Mouse (Mus musculus): Measurements from ENCODE around the gene Slc25a29. TPM values are rescaled to one million over a fixed set of nuclear protein-coding genes. Genes with fewer than 3 reads are reported as not detected.

Slc25a29 gene
- polyA plus RNA-seq, 1 experiment, result 5.5 TPM

DNA sequence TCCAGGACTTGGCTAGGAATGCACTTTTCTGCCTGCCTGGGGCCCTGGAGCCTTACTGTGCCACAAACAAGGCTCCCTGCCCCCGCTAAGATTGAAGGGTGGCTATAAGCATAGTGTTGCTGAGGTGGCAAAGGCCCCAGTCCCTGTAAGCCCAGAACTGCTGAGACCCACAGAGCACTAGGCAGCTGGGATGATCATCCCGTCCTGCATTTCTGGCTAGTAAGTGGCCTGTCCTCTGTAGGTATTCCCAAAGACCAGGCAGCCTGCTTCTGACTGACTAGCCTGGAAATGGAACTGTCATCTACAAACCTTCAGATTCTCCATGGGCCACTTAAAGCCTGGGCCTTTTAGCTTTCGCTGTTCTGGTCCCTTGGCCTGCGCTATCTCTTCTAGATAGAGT, 15.2 kb downstream of the Slc25a29 start:
- peaks cover 65% of the 10 kb centered on the region for H3K79me2 ChIP-seq (ENCODE audit: control insufficient read depth, insufficient read depth)
- H3K79me3 ChIP-seq (ENCODE audit: low read depth), result peaks cover 30% of the 10 kb centered on the region
- H3ac ChIP-seq (ENCODE audit: control insufficient read depth, insufficient read length, low read depth), result no peak overlapping the region
- no peaks in the 10 kb centered on the region for H3K27me3 ChIP-seq (ENCODE audit: control insufficient read depth, insufficient read depth, insufficient read length)
- H3K4me3 ChIP-seq (ENCODE audit: insufficient read depth, poor library complexity, severe bottlenecking), result no peak overlapping the region
- H3K36me3 ChIP-seq (ENCODE audit: control insufficient read depth, insufficient read depth), result peaks cover 28% of the 10 kb centered on the region
- no peak for TF ChIP-seq MYOD1 (IDR thresholded peaks at IDR 0.05; ENCODE audit: control insufficient read depth, insufficient read length, low read depth)
- TF ChIP-seq USF1 (IDR thresholded peaks at IDR 0.05; ENCODE audit: low read depth), result no peak
- no peak for TF ChIP-seq CTCF (IDR thresholded peaks at IDR 0.05; ENCODE audit: control insufficient read depth, insufficient read depth, insufficient read length)
- TF ChIP-seq MAX (IDR thresholded peaks at IDR 0.05), result no peak
- no peak for TF ChIP-seq MYOG (IDR thresholded peaks at IDR 0.05; ENCODE audit: control insufficient read depth, extremely low read depth, insufficient read length)
- TF ChIP-seq FOSL1 (IDR thresholded peaks at IDR 0.05; ENCODE audit: insufficient read depth, low read length, poor library complexity, severe bottlenecking), result no peak
- TF ChIP-seq CEBPB (IDR thresholded peaks at IDR 0.05; ENCODE audit: low read depth), result no peak

DNA sequence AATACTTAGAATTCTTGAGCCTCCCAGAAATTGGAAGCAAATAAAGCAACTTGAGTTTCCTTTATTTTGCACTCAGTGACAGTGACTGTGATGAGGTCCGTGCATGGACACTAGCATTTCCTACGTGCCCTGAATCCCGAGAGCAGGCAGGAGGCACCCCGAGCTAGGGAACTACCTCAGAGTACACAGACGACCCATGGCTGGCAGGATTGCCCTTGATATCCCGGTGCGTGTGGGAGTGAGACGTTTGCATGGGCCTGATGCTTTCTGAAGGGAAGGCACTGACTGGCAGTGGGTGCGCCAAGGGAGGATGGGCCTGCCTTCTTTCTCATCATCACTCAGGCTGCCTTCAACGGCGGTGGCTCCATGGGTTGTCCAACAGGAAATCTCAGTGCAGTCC, 19.1 kb downstream of the Slc25a29 start:
- Histone ChIP-seq H3K27me3 (ENCODE audit: control insufficient read depth, insufficient read depth, insufficient read length) (no peaks in the 10 kb centered on the region), H3ac (ENCODE audit: control insufficient read depth, insufficient read length, low read depth) (no peak overlapping the region), H3K4me3 (ENCODE audit: insufficient read depth, poor library complexity, severe bottlenecking) (no peak overlapping the region), H3K36me3 (ENCODE audit: control insufficient read depth, insufficient read depth) (peaks cover 59% of the 10 kb centered on the region), H3K79me2 (ENCODE audit: control insufficient read depth, insufficient read depth) (peaks cover 92% of the 10 kb centered on the region), H3K79me3 (ENCODE audit: low read depth) (peaks cover 61% of the 10 kb centered on the region)
- no peak for TF ChIP-seq CEBPB (IDR thresholded peaks at IDR 0.05; ENCODE audit: low read depth)
- TF ChIP-seq MYOD1 (IDR thresholded peaks at IDR 0.05; ENCODE audit: control insufficient read depth, insufficient read length, low read depth), result no peak
- no peak for TF ChIP-seq MAX (IDR thresholded peaks at IDR 0.05)
- TF ChIP-seq MYOG (IDR thresholded peaks at IDR 0.05; ENCODE audit: control insufficient read depth, extremely low read depth, insufficient read length), result no peak
- no peak for TF ChIP-seq FOSL1 (IDR thresholded peaks at IDR 0.05; ENCODE audit: insufficient read depth, low read length, poor library complexity, severe bottlenecking)
- TF ChIP-seq USF1 (IDR thresholded peaks at IDR 0.05; ENCODE audit: low read depth), result no peak
- TF ChIP-seq CTCF (IDR thresholded peaks at IDR 0.05; ENCODE audit: control insufficient read depth, insufficient read depth, insufficient read length), result no peak

DNA sequence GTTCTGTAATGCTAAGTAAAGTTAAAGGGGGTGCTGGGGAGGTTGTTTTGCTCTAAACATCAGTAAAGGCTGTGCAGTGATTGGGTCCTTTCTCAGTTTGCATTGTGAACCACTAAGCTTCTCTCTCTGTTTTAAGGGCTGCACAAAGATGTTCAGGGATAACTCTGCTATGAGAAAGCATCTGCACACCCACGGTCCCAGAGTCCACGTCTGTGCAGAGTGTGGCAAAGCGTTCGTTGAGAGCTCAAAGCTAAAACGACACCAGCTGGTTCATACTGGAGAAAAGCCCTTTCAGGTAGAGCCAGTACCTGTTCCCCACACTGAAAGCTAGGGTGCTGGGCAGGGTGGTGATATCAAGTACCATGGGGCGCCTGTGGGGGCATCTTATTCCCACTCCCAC, 21.2 kb downstream of the Slc25a29 start:
- no peak overlapping the region for H3K4me3 ChIP-seq (ENCODE audit: insufficient read depth, poor library complexity, severe bottlenecking)
- peaks cover 100% of the 10 kb centered on the region for H3K79me2 ChIP-seq (ENCODE audit: control insufficient read depth, insufficient read depth)
- H3K27me3 ChIP-seq (ENCODE audit: control insufficient read depth, insufficient read depth, insufficient read length), result no peaks in the 10 kb centered on the region
- TF ChIP-seq MYOG (IDR thresholded peaks at IDR 0.05; ENCODE audit: control insufficient read depth, extremely low read depth, insufficient read length) (no peak), CEBPB (IDR thresholded peaks at IDR 0.05; ENCODE audit: low read depth) (no peak), MYOD1 (IDR thresholded peaks at IDR 0.05; ENCODE audit: control insufficient read depth, insufficient read length, low read depth) (no peak), FOSL1 (IDR thresholded peaks at IDR 0.05; ENCODE audit: insufficient read depth, low read length, poor library complexity, severe bottlenecking) (no peak), USF1 (IDR thresholded peaks at IDR 0.05; ENCODE audit: low read depth) (no peak), CTCF (IDR thresholded peaks at IDR 0.05; ENCODE audit: control insufficient read depth, insufficient read depth, insufficient read length) (no peak), MAX (IDR thresholded peaks at IDR 0.05) (no peak)
- H3K36me3 ChIP-seq (ENCODE audit: control insufficient read depth, insufficient read depth), result peaks cover 76% of the 10 kb centered on the region
- H3ac ChIP-seq (ENCODE audit: control insufficient read depth, insufficient read length, low read depth), result no peak overlapping the region
- H3K79me3 ChIP-seq (ENCODE audit: low read depth), result peaks cover 82% of the 10 kb centered on the region

DNA sequence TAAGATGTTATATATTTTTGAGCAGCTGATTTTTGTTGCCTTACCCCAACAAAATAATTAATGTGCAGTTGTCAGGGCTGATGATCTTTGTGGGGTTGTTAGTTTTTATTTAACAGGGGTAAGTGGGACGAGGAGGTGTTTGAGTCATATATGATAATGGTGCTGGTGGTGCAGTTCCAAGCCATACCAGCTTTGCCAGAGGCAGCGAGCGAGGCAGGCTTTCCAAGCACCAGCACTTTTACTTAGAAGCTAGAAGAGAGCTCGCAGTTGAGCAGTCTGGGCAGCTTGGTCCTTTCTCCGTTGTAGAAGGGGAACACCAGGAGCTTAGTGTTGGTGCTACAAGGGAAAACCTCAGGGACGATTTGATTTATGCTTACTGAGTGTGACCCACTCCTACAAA, 23.2 kb downstream of the Slc25a29 start:
- Histone ChIP-seq H3K4me3 (ENCODE audit: insufficient read depth, poor library complexity, severe bottlenecking) (no peak overlapping the region), H3K36me3 (ENCODE audit: control insufficient read depth, insufficient read depth) (peaks cover 73% of the 10 kb centered on the region), H3K79me2 (ENCODE audit: control insufficient read depth, insufficient read depth) (peaks cover 100% of the 10 kb centered on the region), H3K27me3 (ENCODE audit: control insufficient read depth, insufficient read depth, insufficient read length) (no peaks in the 10 kb centered on the region), H3K79me3 (ENCODE audit: low read depth) (peaks cover 93% of the 10 kb centered on the region), H3ac (ENCODE audit: control insufficient read depth, insufficient read length, low read depth) (no peak overlapping the region)
- no peak for TF ChIP-seq CTCF (IDR thresholded peaks at IDR 0.05; ENCODE audit: control insufficient read depth, insufficient read depth, insufficient read length)
- TF ChIP-seq MAX (IDR thresholded peaks at IDR 0.05), result no peak
- no peak for TF ChIP-seq MYOG (IDR thresholded peaks at IDR 0.05; ENCODE audit: control insufficient read depth, extremely low read depth, insufficient read length)
- no peak for TF ChIP-seq USF1 (IDR thresholded peaks at IDR 0.05; ENCODE audit: low read depth)

DNA sequence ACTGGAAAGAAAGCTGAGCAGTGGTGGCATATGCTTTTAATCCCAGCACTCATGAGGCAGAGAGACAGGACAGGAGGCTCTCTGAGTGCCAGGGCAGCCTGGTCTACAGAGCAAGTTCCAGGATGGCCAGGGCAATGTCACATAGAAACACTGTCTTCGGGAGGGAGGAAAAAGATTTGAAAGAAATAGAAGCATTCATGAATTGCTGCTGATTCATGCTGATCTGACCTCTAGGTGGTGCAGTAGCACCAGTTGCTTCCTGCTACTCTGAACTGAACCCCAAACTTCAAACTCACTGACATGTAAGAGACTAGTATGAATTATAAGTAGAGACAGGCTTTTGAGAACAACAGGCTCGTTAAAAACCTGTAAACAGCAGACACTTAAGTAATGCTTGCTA, 24.6 kb downstream of the Slc25a29 start:
- Histone ChIP-seq H3K36me3 (ENCODE audit: control insufficient read depth, insufficient read depth) (peaks cover 79% of the 10 kb centered on the region), H3K4me3 (ENCODE audit: insufficient read depth, poor library complexity, severe bottlenecking) (no peak overlapping the region), H3ac (ENCODE audit: control insufficient read depth, insufficient read length, low read depth) (no peak overlapping the region), H3K79me3 (ENCODE audit: low read depth) (peaks cover 93% of the 10 kb centered on the region), H3K27me3 (ENCODE audit: control insufficient read depth, insufficient read depth, insufficient read length) (no peaks in the 10 kb centered on the region), H3K79me2 (ENCODE audit: control insufficient read depth, insufficient read depth) (peaks cover 100% of the 10 kb centered on the region)
- no peak for TF ChIP-seq FOSL1 (IDR thresholded peaks at IDR 0.05; ENCODE audit: insufficient read depth, low read length, poor library complexity, severe bottlenecking)
- TF ChIP-seq CTCF (IDR thresholded peaks at IDR 0.05; ENCODE audit: control insufficient read depth, insufficient read depth, insufficient read length), result peak; percentile 5

DNA sequence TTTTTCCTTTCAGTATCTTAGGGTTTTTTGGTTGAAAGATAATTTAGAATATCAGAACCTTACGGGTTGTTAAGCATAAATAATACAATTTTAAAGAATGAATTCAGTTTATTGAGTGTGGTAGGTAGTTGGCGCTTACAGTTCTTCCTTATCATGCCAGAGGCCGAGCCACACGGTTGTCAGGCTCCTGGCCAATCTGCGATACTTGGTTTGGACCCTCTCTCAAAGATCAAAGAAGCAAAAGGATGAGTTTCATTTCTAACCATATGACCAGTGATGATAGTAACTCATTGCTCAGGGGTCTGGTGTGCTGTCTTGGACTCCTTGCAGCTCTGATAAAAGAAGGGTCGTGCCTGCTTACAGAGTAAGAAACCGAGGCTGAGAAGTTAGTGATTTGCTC, 25.4 kb downstream of the Slc25a29 start:
- peaks cover 94% of the 10 kb centered on the region for H3K79me3 ChIP-seq (ENCODE audit: low read depth)
- H3K79me2 ChIP-seq (ENCODE audit: control insufficient read depth, insufficient read depth), result peaks cover 100% of the 10 kb centered on the region
- no peaks in the 10 kb centered on the region for H3K27me3 ChIP-seq (ENCODE audit: control insufficient read depth, insufficient read depth, insufficient read length)
- TF ChIP-seq CTCF (IDR thresholded peaks at IDR 0.05; ENCODE audit: control insufficient read depth, insufficient read depth, insufficient read length) (no peak), CEBPB (IDR thresholded peaks at IDR 0.05; ENCODE audit: low read depth) (no peak), FOSL1 (IDR thresholded peaks at IDR 0.05; ENCODE audit: insufficient read depth, low read length, poor library complexity, severe bottlenecking) (no peak), MYOD1 (IDR thresholded peaks at IDR 0.05; ENCODE audit: control insufficient read depth, insufficient read length, low read depth) (no peak), MYOG (IDR thresholded peaks at IDR 0.05; ENCODE audit: control insufficient read depth, extremely low read depth, insufficient read length) (no peak), USF1 (IDR thresholded peaks at IDR 0.05; ENCODE audit: low read depth) (no peak), MAX (IDR thresholded peaks at IDR 0.05) (no peak)
- no peak overlapping the region for H3ac ChIP-seq (ENCODE audit: control insufficient read depth, insufficient read length, low read depth)
- H3K4me3 ChIP-seq (ENCODE audit: insufficient read depth, poor library complexity, severe bottlenecking), result no peak overlapping the region
- peaks cover 71% of the 10 kb centered on the region for H3K36me3 ChIP-seq (ENCODE audit: control insufficient read depth, insufficient read depth)
